Mouse (Mus musculus): ENCODE measurements at regions not wholly inside any gene's neighbourhood (a gene's known extent, or its start where the extent isn't known, plus 50 kb on each side); places are given as distances from the start of the nearest gene placed in this dataset.

DNA sequence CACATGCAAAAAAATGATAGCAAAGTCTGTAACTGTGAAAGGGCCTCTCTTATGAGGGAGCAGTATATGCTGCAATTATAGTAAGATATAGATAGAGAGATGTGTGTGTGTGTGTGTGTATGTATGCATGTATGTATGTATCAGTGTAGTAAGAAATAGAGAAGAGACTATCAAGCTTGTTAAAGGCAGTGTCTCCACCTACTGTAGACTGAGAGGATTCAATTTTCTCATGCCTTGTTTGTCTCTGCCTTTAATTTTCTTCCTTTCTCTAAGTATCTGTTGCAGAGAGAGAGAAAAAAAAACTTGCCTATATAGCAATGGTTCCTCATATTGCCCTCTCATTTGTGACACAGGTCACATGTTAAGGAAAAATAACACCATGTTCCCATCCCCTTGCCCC is 2871.1 kb upstream of the 5930422O12Rik start:
- TF ChIP-seq CTCF (IDR thresholded peaks at IDR 0.05; ENCODE audit: low read depth) = no peak
- TF ChIP-seq EP300 (IDR thresholded peaks at IDR 0.05; ENCODE audit: low read depth) = no peak

Measured in heart, postnatal 0 days (tissue).